Mouse (Mus musculus) common myeloid progenitor, adult 5-6 weeks (primary cell): Measurements from ENCODE around the gene Nhsl1. TPM values are rescaled to one million over a fixed set of nuclear protein-coding genes. Genes with fewer than 3 reads are reported as not detected.

Experiments used
- ATAC-seq: replicated peaks from 2 replicates; pipeline ENCODE4 v1.8.0; 2016; ENCODE audit warnings: low read depth, mild to moderate bottlenecking, moderate TSS enrichment, inconsistent platforms; ENCODE audit not compliant: poor library complexity, severe bottlenecking
- total RNA-seq: library from RNA; stranded (forward); fragments of 200-1000, 187-1606 nt; gene quantifications from 2 replicates; pipeline ENCODE4 v1.2.3, GENCODE M21; 2017

Nhsl1 gene
- total RNA-seq, 1 experiment from 2014 or later = 1.4 TPM

DNA sequence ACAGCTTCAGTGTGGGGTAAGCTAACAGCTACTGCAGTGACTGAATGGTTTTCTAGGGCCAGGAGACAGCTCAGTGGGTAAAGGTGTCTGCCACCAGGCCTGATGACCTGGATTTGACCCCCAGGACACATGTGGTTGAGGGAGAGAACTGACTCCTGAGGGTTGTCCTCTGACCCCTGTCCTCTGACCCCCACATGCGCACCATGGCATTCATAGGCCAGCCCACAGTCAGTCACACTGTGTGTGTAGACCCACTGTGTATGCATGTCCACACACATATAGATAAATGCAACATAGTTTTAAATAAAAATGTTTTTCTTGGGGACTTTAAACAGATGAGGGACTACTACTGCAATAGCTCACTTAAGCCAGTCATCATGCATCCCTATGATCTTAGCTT, 22.1 kb downstream of the Nhsl1 start:
- ATAC-seq = no peak

DNA sequence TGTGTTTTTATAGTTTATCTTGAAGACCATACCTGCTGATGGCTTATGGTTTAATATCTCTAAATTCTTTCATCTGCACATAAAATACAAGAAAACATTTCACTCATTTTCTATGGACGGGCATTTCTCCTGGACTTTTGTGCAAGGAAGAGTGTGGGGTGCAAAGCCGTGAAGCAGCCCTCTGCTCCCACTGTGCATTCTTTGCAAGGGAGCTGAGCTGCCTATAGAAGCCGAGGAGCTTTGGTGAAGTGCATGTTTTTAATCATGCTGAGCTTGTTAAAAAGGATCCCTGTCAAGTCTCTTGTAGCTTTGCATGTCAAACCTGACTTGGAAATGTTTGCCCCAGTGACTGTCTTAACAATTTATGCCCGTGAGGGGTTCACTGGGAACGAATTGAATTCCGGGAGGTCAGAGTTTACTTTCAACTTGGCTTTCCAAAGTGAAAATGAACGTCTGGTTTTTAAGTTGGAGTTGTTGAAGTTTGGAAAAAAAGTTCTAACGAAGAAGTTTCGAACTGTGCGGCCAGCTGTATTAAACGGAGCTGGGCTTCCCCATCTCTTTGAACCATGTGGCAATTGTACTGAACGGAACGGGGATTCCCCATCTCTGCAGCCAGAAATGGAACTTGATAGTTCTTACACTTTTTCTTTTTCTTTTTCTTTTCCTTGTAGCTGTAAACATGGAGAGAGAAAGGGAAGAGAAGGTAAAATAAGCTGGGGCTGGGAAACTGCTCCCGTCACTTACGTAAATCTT, 22.8 kb downstream of the Nhsl1 start:
- no peak for ATAC-seq

DNA sequence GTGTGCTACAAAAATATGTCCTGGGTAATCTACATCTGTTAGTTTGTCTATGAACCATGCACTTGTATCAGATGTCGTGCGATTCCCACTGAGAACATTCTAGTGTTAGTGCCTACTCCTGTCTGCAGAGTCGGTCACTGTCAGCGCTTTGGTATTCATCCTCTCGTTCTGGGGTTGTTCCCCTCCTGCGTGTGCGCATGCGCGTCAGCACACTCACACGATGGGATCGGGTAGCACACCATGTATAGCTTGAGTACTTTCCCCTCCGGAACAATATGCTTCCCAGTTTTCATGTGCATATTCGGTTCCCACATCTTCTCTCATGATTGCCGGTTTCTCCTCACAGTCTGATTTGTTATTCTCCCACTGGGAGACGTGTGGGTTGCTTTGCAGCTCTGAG, 28.4 kb downstream of the Nhsl1 start:
- ATAC-seq = no peak

DNA sequence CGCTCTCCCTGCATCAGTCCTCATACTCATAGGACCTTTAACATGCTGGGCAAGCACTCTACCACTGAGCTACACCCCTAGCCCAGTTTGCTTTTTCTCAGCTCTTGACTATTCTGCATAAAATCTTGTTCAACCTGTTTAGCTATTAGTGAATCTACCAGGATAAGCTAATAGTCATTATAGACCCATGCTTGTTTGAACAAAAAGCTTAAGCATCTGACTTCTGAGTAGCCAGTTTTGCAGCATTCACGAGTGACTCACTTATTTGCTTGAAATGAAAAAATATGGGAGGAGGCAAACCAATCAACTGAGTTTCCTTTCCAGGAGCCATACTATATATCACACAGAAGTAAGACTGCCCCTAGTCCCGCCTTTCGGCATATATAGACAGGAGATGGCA, 32.0 kb downstream of the Nhsl1 start:
- ATAC-seq = no peak

DNA sequence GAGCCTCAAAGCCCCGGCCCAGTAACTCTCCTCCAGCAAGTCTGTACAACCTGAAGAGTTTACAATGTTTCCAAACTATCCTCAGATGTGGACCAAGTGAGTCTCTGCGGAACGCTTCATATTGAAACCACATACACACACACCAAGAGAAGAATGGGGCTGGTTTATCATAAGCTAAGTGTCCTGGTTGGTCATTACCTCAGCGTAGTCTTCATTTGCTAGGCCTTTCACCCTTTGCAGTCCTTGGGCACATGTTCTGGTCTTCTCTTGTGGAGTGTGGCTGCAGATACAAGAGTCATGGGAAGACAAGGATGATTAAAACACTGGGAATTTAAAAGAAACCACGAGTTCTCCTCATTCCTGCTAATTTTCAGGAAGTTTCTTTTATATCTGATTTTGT, 34.2 kb downstream of the Nhsl1 start:
- ATAC-seq = no peak

DNA sequence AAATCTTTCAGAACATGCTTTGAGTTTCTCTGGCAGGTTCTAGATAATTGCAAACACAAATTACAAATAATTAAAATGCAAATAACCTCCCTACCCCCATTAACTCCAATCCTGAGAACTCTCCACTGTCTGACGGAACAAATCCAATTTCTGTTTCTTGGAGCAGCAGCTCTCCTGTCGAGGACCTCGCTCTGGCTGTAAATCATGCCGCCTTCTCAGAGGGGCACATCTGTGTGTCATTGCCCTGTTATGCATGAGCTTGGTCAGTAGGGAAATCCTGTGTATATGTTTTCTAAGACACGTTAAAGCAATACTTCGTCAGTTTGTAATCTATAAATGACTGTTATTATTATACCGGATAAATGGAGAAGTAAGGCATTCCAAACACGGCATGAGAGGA, 35.3 kb downstream of the Nhsl1 start:
- ATAC-seq = no peak

DNA sequence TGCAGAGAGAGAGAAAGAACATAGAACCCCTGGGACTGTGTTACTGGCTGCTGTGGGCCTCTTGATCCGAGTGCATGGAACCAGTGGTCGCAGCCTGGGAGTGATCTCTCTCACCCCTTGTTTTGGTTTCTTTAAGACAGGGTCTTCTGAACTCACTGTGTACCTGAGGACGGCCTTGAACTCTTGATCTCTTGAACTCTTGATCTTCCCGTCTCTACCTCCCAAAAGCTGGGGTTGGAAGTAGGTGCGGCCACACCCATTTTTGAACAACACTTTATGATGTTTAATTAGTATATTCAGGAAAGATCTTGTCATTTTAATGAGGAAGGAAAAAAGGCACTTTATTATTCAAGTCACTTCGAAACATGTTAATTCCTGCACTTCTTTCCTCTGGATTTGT, 37.7 kb downstream of the Nhsl1 start:
- no peak for ATAC-seq

DNA sequence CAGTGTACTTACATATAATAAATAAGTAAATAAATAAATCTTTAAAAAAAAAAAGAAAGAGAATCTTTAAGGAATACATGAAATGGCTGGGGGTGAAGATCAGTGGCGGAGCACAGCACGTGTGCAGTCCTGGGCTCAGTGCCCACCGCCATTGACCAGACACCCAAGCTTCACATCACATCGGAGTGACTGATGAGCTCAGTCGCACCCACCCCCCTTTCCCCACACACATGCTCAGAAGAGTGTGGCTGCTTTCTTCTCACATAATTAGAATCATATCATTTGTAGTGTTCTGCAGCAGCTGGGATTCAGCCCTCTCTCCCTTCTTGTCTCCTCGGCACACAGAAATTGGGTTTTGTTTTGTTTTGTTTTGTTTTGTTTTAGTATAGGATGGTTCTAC, 38.4 kb downstream of the Nhsl1 start:
- ATAC-seq = no peak

DNA sequence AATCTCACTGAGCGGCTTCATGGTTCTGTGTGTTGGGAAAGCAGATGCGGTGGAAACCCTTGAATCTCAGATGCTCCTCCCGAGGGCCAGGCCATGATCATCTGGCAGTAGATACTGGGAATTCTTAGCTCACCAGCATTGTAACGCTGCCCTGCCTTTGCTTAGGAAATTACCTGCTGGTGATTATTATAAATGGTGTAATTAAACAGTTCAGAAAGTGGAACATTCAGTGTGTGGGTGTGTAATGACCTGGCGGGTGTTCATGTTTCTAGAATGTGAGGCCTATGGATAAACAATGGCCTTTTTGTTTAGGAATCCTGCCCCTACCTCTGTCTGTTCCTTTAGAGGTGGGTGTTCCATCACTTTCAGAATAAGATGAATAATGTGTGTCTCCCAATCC, 39.7 kb downstream of the Nhsl1 start:
- ATAC-seq = no peak

DNA sequence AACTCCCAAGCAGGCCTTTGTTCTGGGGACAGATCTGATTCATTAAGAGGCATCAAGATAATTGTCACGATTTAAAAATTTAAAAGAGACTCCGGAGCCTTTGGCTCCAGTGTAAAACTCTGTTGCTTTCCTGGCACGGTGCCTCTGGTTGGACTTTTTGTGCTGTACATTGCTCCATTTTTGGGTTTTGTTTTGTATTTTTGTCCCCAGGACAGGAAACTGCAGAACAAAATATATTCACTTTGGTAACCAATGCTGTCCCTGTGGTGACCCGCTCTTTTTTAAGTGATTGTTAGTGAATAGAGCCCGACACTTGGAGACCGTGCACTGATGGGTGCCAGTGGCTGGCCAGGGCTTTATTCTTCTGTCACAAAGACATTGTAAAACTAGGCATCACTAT, 41.4 kb downstream of the Nhsl1 start:
- no peak for ATAC-seq

DNA sequence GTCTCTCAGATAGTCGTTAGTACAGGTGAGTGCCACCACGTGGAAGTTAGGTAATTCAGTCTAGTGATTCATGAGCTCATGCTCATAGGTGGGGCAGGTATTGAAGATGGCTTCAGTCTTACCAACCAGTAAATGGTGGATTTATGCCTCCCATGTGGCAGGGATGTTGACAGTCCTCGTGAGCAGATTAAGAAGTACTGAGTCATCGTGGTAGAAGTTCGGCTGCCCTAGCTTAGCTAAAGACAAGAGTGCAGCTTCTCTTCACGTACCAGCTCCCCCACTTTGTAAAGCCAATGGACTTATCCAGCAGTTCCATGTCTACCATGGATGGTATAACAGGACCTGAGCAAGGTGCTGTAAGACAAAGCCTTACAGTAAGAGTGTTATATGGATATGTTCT, 46.6 kb downstream of the Nhsl1 start:
- ATAC-seq = peak; percentile 56

DNA sequence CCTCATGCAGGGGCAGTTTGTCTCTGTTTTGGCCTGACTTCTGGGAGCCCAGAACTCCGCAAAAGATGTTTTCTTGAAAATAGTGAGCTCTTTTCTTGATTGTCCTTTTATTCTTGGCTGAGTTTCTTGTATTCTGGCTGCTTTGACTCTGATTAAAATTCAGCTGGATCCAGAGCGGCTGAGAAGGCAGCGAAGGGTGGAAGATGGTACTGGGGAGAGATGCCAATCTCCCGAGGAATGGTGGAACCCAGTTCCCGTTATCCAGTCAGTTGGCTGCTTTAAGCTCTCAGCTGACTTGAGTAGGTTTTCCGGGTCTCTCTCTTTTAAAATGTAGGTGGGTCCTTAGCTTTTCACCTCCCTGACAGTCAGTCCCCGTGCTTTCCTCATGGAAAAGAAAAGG, 47.9 kb downstream of the Nhsl1 start:
- ATAC-seq = no peak

DNA sequence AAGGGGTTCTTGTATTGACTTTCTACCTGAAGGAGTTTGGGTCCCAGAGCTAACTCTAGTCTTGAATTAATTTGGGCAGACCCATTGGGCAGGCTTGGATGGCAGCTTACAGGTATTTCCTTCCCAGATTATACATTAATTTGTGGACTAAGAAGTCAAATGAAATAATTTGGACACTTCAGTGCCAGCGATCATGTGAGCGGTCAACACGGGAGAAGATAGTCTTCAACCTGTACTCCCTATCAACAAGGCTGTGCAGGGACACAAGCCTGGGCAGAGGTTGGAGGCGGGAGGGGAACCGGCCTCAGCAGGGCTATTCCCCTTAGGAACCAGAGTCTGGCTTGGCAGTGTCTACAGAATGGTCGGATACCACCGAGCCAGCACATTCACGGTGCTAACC, 49.3 kb downstream of the Nhsl1 start:
- no peak for ATAC-seq

DNA sequence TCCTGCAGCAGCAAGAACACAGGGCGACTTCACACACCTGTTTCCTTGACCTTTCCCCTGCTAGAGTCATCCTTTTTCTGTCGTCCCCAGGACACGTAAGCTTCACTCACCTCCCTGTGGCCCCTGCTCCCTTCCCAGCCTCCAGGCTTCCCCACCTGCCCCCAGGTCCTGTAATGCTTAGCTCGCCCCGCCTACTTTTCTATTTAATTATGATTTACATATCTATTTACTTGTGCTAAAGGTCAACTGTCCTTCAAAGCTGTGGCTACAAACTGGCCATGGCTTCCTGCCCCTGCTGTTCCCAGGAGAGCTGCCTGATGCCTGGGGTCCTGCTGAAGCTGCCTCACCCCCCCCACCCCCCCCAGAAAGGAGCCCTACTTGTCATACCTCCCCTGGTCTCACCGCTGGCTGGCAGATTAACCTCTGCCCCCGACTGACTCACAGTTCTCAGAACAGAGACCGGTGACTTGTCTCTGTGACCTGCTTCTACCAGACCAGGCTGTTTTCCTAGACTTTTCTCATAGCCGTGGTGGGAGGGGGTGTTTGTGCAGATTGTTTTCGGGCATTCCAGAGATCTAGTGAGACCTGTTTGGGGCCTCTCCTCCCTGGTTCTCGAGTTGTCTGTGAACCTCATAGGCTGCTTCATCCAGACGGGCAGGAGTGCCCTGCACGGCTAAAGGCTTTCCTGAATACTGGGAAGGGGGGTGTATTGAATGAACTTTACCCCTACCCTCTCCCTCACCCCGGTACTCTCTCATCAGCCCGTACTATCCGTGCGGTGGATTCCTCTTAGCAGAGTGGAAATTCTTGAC, 51.9 kb downstream of the Nhsl1 start:
- no peak for ATAC-seq

DNA sequence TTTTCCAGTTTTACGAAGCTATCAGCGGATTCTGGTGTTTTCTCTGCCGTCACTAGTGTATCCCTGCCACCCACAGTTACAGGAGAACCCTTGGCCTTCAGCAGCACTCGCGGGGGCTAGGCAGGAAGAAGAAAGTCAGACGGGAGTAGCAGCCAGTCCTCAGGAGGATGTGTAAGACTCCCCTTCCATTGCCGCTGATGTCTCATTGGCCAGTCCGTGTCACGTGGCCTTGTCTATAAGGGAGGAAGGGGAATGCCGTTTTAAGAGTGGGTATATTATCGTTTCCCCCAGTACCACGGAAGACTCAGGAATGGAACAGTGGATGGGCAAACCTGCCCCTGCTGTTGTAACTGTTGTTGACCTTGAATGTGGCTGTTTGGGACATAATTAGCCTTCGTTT, 53.1 kb downstream of the Nhsl1 start:
- ATAC-seq = no peak

DNA sequence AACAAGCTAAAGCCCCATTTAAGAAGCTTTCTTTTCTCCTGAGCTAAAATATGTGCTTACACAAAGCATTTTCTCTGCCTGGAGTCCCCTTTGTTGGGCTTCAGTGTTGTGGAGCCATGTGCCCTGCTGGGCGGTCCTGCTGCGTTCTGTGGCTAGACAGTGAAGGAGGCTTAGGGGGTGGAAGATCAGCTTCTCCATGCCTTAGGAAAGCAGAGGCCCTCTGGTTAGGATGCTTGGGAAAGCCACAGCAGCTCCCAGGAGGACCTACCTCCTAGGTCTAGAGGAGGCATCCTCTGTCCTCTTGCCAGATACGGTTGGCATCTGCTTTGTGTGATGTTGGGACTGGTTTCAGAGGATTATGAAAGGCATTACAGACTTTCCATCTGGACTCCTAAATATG, 56.5 kb downstream of the Nhsl1 start:
- ATAC-seq = no peak

DNA sequence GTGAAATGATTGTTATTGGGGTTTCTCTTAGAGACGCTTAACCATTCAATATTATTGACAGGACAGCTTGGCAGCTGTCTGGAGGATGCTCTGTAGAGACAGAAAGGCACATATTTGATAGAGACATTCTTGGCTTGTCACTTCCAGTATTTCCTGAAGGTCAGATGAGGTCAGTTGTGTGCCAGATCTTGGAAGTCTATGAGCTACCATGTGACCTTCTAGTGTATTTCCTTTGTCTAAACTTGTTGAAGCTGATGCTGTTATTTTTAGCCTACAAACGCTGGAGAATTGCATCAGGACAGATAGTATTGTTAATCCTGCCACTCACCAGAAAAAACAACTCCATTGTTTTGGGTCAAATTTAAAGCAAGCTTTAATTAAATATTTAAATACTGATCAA, 66.0 kb downstream of the Nhsl1 start:
- ATAC-seq = no peak

DNA sequence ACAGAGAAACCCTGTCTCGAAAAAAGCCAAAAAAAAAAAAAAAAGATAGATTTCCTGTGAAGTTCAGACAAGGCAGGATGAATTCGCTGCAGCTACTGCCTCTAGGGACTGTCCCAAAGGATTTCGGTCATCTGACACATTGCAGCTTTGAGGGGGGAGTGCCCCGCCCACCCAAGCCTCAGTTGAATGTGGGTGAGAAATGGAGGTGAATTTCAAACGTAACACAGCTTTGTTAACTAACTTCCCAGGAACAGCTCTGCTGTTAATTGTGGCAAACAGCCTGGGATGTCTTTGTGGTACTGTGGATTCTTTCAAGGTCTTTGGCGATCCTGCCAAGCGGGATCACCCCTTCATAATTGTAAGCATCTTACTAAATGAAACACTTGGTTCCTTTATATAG, 67.4 kb downstream of the Nhsl1 start:
- ATAC-seq = no peak

DNA sequence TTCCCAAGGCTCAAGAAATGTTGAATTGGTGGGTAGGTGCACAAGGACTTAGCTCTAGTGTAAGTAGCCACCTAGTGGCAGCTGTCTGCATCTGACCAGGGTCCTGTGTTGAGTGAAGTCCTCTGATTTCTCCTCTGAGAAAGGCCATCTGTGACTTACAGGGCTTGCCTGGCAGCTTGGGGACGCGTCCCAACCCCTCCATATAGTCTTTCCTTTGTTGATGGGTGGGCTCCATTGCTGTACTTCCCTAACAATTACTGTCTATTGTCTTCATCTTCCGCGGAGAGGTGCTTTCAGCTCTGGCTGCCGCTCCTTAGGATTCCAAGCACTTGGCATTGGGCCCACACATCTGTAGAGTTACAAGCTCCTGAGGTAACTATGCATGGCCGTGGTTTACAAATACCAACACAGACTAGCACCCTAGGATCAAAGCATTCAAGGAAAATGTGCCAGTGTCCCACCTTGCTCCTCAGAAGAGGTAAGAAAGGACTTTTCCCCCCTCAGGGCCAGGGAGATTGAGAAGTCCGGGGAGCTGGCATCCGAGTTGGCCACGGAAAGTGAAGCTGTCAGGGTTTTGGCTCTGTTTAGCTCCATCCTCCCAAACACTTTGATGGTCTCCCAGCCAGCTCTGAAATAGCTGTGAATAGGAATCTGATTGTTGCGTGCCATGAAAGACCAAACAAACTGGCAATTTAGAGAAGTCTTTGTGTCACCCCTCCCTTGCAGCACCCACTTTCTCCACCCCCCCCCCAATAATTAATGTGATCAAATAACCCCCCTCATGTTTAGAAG, 70.2 kb downstream of the Nhsl1 start:
- ATAC-seq = peak; percentile 89

DNA sequence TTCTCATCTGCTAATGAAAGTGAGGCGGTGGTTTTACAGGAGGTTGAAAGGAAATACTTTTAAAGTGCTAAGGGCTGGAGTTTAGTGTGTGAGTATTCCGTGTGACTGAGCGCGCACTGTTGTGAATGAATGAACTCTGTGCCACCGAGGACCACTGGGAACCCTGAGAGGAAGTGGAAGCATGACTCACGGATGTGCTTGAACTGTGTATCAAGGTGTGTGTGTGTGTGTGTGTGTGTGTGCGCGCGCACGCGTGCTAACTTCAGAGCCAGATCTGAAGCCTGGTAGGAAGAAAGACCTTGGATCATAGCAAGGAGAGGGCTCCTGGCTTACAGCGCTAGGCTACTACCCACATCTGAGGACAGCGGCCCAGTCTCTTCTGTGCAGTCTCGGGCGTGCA, 71.2 kb downstream of the Nhsl1 start:
- no peak for ATAC-seq

DNA sequence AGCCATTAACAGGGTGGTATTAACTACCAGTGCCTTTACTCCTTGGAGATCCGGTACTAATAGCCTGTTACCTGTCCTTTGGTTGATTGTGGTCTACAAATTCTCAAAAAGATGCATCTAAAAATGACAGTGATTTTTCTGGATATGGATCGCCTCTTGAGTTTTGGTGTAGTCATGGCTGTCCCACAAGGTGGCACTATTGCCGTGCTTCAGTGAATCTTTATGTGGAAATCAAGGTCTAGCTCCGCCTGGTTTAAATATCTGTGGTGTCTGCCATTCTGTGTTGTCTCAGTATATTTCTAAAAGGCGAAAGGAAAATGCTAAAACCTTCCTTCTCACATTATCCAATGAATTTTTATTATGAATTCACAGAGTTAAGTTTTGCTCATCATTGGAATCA, 72.8 kb downstream of the Nhsl1 start:
- ATAC-seq = peak; percentile 55; the same call in 1 of the 2 replicates
